Mouse (Mus musculus): ENCODE data around the gene Maml3. TPM values are rescaled to one million over a fixed set of nuclear protein-coding genes. Genes with fewer than 3 reads are reported as not detected.

The Maml3 gene
- polyA plus RNA-seq, 1 experiment from 2014 or later, result 4.7 TPM

GRCm38 (mm10) chr3:51916902-51917301 lies 188.0 kb downstream of the Maml3 start:
- Histone ChIP-seq H3K4me1 (peaks cover 28% of the 10 kb centered on the region), H3K36me3 (no peaks in the 10 kb centered on the region), H3K27ac (no peak overlapping the region), H3K9me3 (replicated peaks) (no peaks in the 10 kb centered on the region), H3K27me3 (ENCODE audit: low read depth, poor library complexity, severe bottlenecking) (no peaks in the 10 kb centered on the region), H3K4me3 (no peak overlapping the region)
- WGBS, result 87% methylated on average over 4 of the region's 4 CpGs
- DNase-seq (ENCODE audit: low spot score), result no peak

- Histone ChIP-seq H3K4me1 (peaks cover 28% of the 10 kb centered on the region), H3K27me3 (ENCODE audit: low read depth, poor library complexity, severe bottlenecking) (no peaks in the 10 kb centered on the region), H3K36me3 (no peaks in the 10 kb centered on the region), H3K9me3 (replicated peaks) (no peaks in the 10 kb centered on the region), H3K4me3 (no peak overlapping the region), H3K27ac (peak overlapping the region; percentile 71)
- 25% methylated on average over 10 of the region's 10 CpGs for WGBS
- DNase-seq (ENCODE audit: low spot score), result no peak
Measured at GRCm38 (mm10) chr3:51916060-51916870, 188.6 kb downstream of the Maml3 start.

- Histone ChIP-seq H3K27ac (peak overlapping the region; percentile 71; the same call in 1 of the 2 replicates), H3K9me3 (replicated peaks) (no peaks in the 10 kb centered on the region), H3K4me1 (peaks cover 28% of the 10 kb centered on the region), H3K27me3 (ENCODE audit: low read depth, poor library complexity, severe bottlenecking) (no peaks in the 10 kb centered on the region), H3K4me3 (no peak overlapping the region), H3K36me3 (no peaks in the 10 kb centered on the region)
- WGBS, result 77% methylated on average over 1 of the region's 1 CpGs
- no peak for DNase-seq (ENCODE audit: low spot score)
Measured at GRCm38 (mm10) chr3:51915415-51915814, 189.5 kb downstream of the Maml3 start.

- Histone ChIP-seq H3K36me3 (no peaks in the 10 kb centered on the region), H3K9me3 (replicated peaks) (no peaks in the 10 kb centered on the region), H3K4me3 (no peak overlapping the region), H3K4me1 (peaks cover 28% of the 10 kb centered on the region), H3K27ac (no peak overlapping the region), H3K27me3 (ENCODE audit: low read depth, poor library complexity, severe bottlenecking) (no peaks in the 10 kb centered on the region)
- DNase-seq (ENCODE audit: low spot score), result no peak
- 75% methylated on average over 4 of the region's 4 CpGs for WGBS
Measured at GRCm38 (mm10) chr3:51914900-51915299, 190.0 kb downstream of the Maml3 start.

GRCm38 (mm10) chr3:51913498-51913897 lies 191.4 kb downstream of the Maml3 start:
- Histone ChIP-seq H3K4me1 (peaks cover 38% of the 10 kb centered on the region), H3K9me3 (replicated peaks) (no peaks in the 10 kb centered on the region), H3K27ac (no peak overlapping the region), H3K36me3 (no peaks in the 10 kb centered on the region), H3K4me3 (no peak overlapping the region), H3K27me3 (ENCODE audit: low read depth, poor library complexity, severe bottlenecking) (no peaks in the 10 kb centered on the region)
- no peak for DNase-seq (ENCODE audit: low spot score)
- 93% methylated on average over 8 of the region's 8 CpGs for WGBS

GRCm38 (mm10) chr3:51912214-51912613 lies 192.7 kb downstream of the Maml3 start:
- Histone ChIP-seq H3K4me1 (peaks cover 46% of the 10 kb centered on the region), H3K4me3 (no peak overlapping the region), H3K36me3 (no peaks in the 10 kb centered on the region), H3K27me3 (ENCODE audit: low read depth, poor library complexity, severe bottlenecking) (no peaks in the 10 kb centered on the region), H3K9me3 (replicated peaks) (no peaks in the 10 kb centered on the region), H3K27ac (no peak overlapping the region; the same call in 1 of the 2 replicates)
- no peak for DNase-seq (ENCODE audit: low spot score)
- 77% methylated on average over 8 of the region's 8 CpGs for WGBS

- H3K9me3 ChIP-seq (replicated peaks), result no peaks in the 10 kb centered on the region
- no peaks in the 10 kb centered on the region for H3K36me3 ChIP-seq
- H3K4me3 ChIP-seq, result peak overlapping the region; percentile 31
- H3K27me3 ChIP-seq (ENCODE audit: low read depth, poor library complexity, severe bottlenecking), result no peaks in the 10 kb centered on the region
- H3K27ac ChIP-seq, result peak overlapping the region; percentile 61
- peak; percentile 65 for DNase-seq (ENCODE audit: low spot score)
- H3K4me1 ChIP-seq, result peaks cover 34% of the 10 kb centered on the region
- WGBS, result 25% methylated on average over 14 of the region's 14 CpGs
Measured at GRCm38 (mm10) chr3:51908437-51908990, 196.4 kb downstream of the Maml3 start.

GRCm38 (mm10) chr3:51907113-51907860 lies 197.6 kb downstream of the Maml3 start:
- H3K9me3 ChIP-seq (replicated peaks), result no peaks in the 10 kb centered on the region
- no peaks in the 10 kb centered on the region for H3K36me3 ChIP-seq
- 78% methylated on average over 10 of the region's 10 CpGs for WGBS
- peaks cover 31% of the 10 kb centered on the region for H3K4me1 ChIP-seq
- no peaks in the 10 kb centered on the region for H3K27me3 ChIP-seq (ENCODE audit: low read depth, poor library complexity, severe bottlenecking)
- 0 out of 2 replicates have a peak overlapping the region, but pooled peaks have one; percentile 25 for H3K27ac ChIP-seq
- H3K4me3 ChIP-seq, result no peak overlapping the region
- no peak for DNase-seq (ENCODE audit: low spot score)

GRCm38 (mm10) chr3:51905903-51906302 lies 199.0 kb downstream of the Maml3 start:
- no peak overlapping the region for H3K4me3 ChIP-seq
- no peaks in the 10 kb centered on the region for H3K9me3 ChIP-seq (replicated peaks)
- H3K27me3 ChIP-seq (ENCODE audit: low read depth, poor library complexity, severe bottlenecking), result no peaks in the 10 kb centered on the region
- H3K27ac ChIP-seq, result no peak overlapping the region
- no peak for DNase-seq (ENCODE audit: low spot score)
- 79% methylated on average over 9 of the region's 9 CpGs for WGBS
- H3K36me3 ChIP-seq, result no peaks in the 10 kb centered on the region
- peaks cover 40% of the 10 kb centered on the region for H3K4me1 ChIP-seq

- Histone ChIP-seq H3K36me3 (no peaks in the 10 kb centered on the region), H3K27me3 (ENCODE audit: low read depth, poor library complexity, severe bottlenecking) (no peaks in the 10 kb centered on the region), H3K4me3 (no peak overlapping the region), H3K9me3 (replicated peaks) (no peaks in the 10 kb centered on the region), H3K27ac (no peak overlapping the region), H3K4me1 (peaks cover 53% of the 10 kb centered on the region)
- WGBS, result 62% methylated on average over 12 of the region's 12 CpGs
- no peak for DNase-seq (ENCODE audit: low spot score)
Measured at GRCm38 (mm10) chr3:51904357-51904855, 200.5 kb downstream of the Maml3 start.

- H3K4me1 ChIP-seq, result peaks cover 32% of the 10 kb centered on the region
- H3K27me3 ChIP-seq (ENCODE audit: low read depth, poor library complexity, severe bottlenecking), result no peaks in the 10 kb centered on the region
- H3K27ac ChIP-seq, result peak overlapping the region; percentile 16; the same call in 1 of the 2 replicates
- no peak overlapping the region for H3K4me3 ChIP-seq
- no peaks in the 10 kb centered on the region for H3K9me3 ChIP-seq (replicated peaks)
- H3K36me3 ChIP-seq, result no peaks in the 10 kb centered on the region
- 69% methylated on average over 2 of the region's 2 CpGs for WGBS
- DNase-seq (ENCODE audit: low spot score), result no peak
Measured at GRCm38 (mm10) chr3:51901151-51901550, 203.7 kb downstream of the Maml3 start.

- no peak for DNase-seq (ENCODE audit: low spot score)
- Histone ChIP-seq H3K27ac (no peak overlapping the region), H3K4me3 (no peak overlapping the region), H3K4me1 (peaks cover 5% of the 10 kb centered on the region), H3K27me3 (ENCODE audit: low read depth, poor library complexity, severe bottlenecking) (no peaks in the 10 kb centered on the region; the same call in 1 of the 2 replicates), H3K9me3 (replicated peaks) (no peaks in the 10 kb centered on the region), H3K36me3 (no peaks in the 10 kb centered on the region)
- 60% methylated on average over 8 of the region's 8 CpGs for WGBS
Measured at GRCm38 (mm10) chr3:51894514-51894913, 210.4 kb downstream of the Maml3 start.

All from limb, embryonic 10.5 days (tissue).